Mouse (Mus musculus): ENCODE results near the gene Ap2a2. TPM values are rescaled to one million over a fixed set of nuclear protein-coding genes. Genes with fewer than 3 reads are reported as not detected.

Gene Ap2a2
- total and polyA plus RNA-seq, 3 experiments: 34.7 to 67.9 (median 59.5) TPM

DNA sequence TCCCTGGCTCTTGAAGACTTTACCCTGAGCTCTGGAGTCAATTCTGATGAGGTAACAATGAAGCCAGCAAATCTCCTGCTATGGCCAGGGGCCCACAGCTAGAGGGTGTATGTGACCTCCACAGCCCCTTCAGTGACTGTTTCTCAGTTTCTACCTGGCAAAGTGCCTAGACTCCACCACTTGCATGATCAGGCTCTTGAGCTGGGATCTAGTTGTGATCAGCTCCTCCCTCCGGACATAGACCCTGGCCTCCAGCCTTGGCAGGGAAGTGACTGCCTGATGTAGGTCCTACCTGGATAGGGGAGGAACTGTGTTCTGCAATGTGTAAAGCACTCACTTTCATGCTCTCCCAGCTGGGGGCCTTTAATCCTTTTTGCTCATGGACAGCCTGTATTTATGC lies 98.4 kb downstream of the Ap2a2 start:
- no peaks in the 10 kb centered on the region for H3K4me1 ChIP-seq (ENCODE audit: control insufficient read depth in 1 of 2, insufficient read depth in 2 of 2, low read length in 2 of 2)
- no peaks in the 10 kb centered on the region for H3K27me3 ChIP-seq (ENCODE audit: control insufficient read depth in 1 of 2, insufficient read depth in 2 of 2, low read length in 2 of 2)
- TF ChIP-seq TBP (IDR thresholded peaks at IDR 0.05; ENCODE audit: low read depth, low read length) (no peak), UBTF (IDR thresholded peaks at IDR 0.05; ENCODE audit: borderline replicate concordance, insufficient read depth, low read depth, low read length) (no peak), USF2 (IDR thresholded peaks at IDR 0.05; ENCODE audit: borderline replicate concordance in 1 of 2, insufficient read depth in 1 of 2, low read depth in 1 of 2, low read length in 2 of 2) (no peak), NELFE (IDR thresholded peaks at IDR 0.05; ENCODE audit: low read depth, low read length) (no peak), NRF1 (IDR thresholded peaks at IDR 0.05; ENCODE audit: insufficient read depth, low read depth, low read length, poor library complexity, severe bottlenecking) (no peak), MAX (IDR thresholded peaks at IDR 0.05; ENCODE audit: low read length) (no peak), MEF2A (IDR thresholded peaks at IDR 0.05; ENCODE audit: extremely low read depth, insufficient replicate concordance, low read depth, low read length, poor library complexity, severe bottlenecking) (no peak), ZC3H11A (IDR thresholded peaks at IDR 0.05; ENCODE audit: low read depth, low read length) (no peak)

DNA sequence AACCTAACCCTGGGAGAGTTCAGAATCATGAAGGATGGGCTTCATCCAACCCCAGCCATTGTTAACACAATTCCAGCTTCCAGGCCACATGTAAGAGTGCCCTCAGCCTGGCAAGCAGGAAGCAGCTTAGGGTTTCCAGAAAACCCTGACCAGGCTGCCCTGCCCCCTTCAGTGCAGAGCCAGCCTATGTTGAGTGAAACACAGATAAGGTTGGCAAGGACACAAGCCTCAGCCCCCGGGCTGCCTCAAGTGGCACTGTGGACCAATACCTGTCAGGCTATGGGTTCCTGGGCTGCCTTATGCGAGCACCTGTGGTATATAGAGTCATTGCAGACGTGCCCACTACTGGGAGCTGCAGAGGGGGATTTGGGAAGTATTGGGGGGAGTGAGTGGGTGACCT lies 99.5 kb downstream of the Ap2a2 start:
- Histone ChIP-seq H3K9me3 (replicated peaks; ENCODE audit: insufficient read depth, low read length) (no peaks in the 10 kb centered on the region), H3K79me2 (ENCODE audit: control insufficient read depth, insufficient read depth, low read length, poor library complexity) (no peaks in the 10 kb centered on the region), H3K9ac (ENCODE audit: control insufficient read depth, low read depth, low read length, poor library complexity, severe bottlenecking) (no peak overlapping the region), H3K27me3 (ENCODE audit: control insufficient read depth in 1 of 2, insufficient read depth in 2 of 2, low read length in 2 of 2) (no peaks in the 10 kb centered on the region), H3K27ac (ENCODE audit: control insufficient read depth, low read depth, low read length) (no peak overlapping the region), H3K4me1 (ENCODE audit: control insufficient read depth in 1 of 2, insufficient read depth in 2 of 2, low read length in 2 of 2) (no peaks in the 10 kb centered on the region), H3K36me3 (ENCODE audit: control insufficient read depth in 1 of 2, insufficient read depth in 2 of 2, low read length in 2 of 2) (no peaks in the 10 kb centered on the region), H3K4me3 (ENCODE audit: control insufficient read depth in 1 of 2, insufficient read depth in 1 of 2, low read depth in 2 of 2, low read length in 2 of 2) (no peak overlapping the region)
- TF ChIP-seq EP300 (IDR thresholded peaks at IDR 0.05; ENCODE audit: low read depth in 1 of 2, low read length in 2 of 2) (no peak), MYC (IDR thresholded peaks at IDR 0.05; ENCODE audit: low read depth, low read length) (no peak), GATA1 (IDR thresholded peaks at IDR 0.05; ENCODE audit: low read depth, low read length) (no peak), MEF2A (IDR thresholded peaks at IDR 0.05; ENCODE audit: extremely low read depth, insufficient replicate concordance, low read depth, low read length, poor library complexity, severe bottlenecking) (no peak), MXI1 (IDR thresholded peaks at IDR 0.05; ENCODE audit: low read depth, low read length) (no peak), ELF1 (IDR thresholded peaks at IDR 0.05; ENCODE audit: low read depth, low read length) (no peak), CHD1 (IDR thresholded peaks at IDR 0.05; ENCODE audit: low read depth, low read length) (no peak), SIN3A (IDR thresholded peaks at IDR 0.05; ENCODE audit: low read length) (no peak), MAX (IDR thresholded peaks at IDR 0.05; ENCODE audit: low read length) (no peak), RCOR1 (IDR thresholded peaks at IDR 0.05; ENCODE audit: low read depth, low read length) (no peak), ZNF384 (IDR thresholded peaks at IDR 0.05; ENCODE audit: low read depth, low read length) (no peak)
- no peak for DNase-seq (ENCODE audit: low read depth, low spot score)

More for the DNA sequence above, 98.4 kb downstream of the Ap2a2 start:
- Histone ChIP-seq H3K27ac (ENCODE audit: control insufficient read depth, low read depth, low read length) (no peak overlapping the region), H3K36me3 (ENCODE audit: control insufficient read depth in 1 of 2, insufficient read depth in 2 of 2, low read length in 2 of 2) (no peaks in the 10 kb centered on the region), H3K9me3 (replicated peaks; ENCODE audit: insufficient read depth, low read length) (no peaks in the 10 kb centered on the region), H3K4me3 (ENCODE audit: control insufficient read depth in 1 of 2, insufficient read depth in 1 of 2, low read depth in 2 of 2, low read length in 2 of 2) (no peak overlapping the region), H3K79me2 (ENCODE audit: control insufficient read depth, insufficient read depth, low read length, poor library complexity) (no peaks in the 10 kb centered on the region), H3K9ac (ENCODE audit: control insufficient read depth, low read depth, low read length, poor library complexity, severe bottlenecking) (no peak overlapping the region)
- DNase-seq (ENCODE audit: low read depth, low spot score): no peak
